Mouse (Mus musculus): ENCODE data around the gene Gm8279.
"Not testable (repeated sequence)": the region's sequence is repeated elsewhere in the genome, so short reads cannot be mapped to it uniquely, and the experiment has no call there.

Gene Gm8279

DNA sequence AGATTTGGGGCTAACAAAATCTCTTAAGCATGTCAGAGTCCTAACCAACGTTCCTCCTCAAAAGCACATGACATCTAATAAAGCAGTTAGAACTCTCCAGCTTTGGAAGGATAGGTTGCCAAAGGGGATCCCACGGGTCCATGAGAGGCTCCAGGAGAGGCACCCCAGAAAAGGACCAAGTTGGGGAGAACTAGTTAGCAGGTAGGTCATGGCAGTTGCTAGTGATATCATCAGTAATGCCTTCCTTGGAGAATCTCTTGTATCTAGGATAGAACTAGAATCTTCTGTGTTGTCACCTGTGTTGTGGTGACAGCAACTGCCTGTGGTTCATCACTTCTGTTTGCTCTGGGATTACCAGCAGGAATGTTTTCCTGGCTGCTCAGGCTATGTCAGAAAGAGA lies at the start of gene Gm8279:
TSS of gene Gm8279 (plus strand) at position 301 of the 400 bp plus-strand sequence.
- not testable (repeated sequence) for DNase-seq

DNA sequence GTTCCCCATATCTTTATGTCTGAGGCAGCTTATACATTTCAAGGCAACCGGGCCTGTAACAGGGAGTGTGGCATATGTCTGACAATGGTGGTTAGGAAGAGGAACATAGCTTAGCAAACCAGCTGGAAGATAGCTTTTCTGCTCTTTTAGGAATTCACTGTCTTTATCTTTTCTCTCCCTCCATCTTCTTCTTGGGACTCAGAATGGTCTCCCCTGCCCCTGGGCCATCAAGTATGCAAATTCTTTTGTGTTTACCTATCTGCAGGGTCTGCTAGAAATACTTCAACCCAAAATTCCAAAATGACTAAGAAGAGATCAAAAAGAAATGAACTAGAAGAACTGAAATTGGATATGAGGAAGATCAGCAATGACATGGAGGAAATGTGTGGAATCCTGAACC lies 32.9 kb downstream of the Gm8279 start, which contains the start of gene Gm3317:
TSS of gene Gm3317 (plus strand) at position 301 of the 400 bp plus-strand sequence.
- DNase-seq: not testable (repeated sequence)

DNA sequence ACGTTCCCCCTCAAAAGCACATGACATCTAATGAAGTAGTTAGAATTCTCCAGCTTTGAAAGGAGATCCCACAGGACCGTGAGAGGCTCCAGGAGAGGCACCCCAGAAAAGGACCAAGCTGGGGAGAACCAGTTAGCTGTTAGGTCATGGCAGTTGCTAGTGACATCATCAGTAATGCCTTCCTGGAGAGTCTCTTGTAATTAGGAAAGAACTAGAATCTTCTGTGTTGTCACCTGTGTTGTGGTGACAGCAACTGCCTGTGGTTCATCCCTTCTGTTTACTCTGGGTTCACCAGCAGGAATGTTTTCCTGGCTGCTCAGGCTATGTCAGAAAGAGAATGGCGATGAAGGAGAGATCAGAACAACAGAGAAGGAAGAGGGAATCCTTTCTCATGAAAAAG lies 54.2 kb downstream of the Gm8279 start, which contains the start of gene Gm8271:
TSS of gene Gm8271 (plus strand) at position 301 of the 400 bp plus-strand sequence.
- DNase-seq: not testable (repeated sequence)
